Mouse (Mus musculus) thymus, adult 2 months (tissue): ENCODE results near the gene Urad.

Experiments used
- CTCF ChIP-seq: fragments of 200-500 bp; IDR thresholded peaks from 2 replicates; pipeline ENCODE4 v1.5.1; 2012; ENCODE audit warnings: mild to moderate bottlenecking, control low read depth, low read length, moderate library complexity, borderline replicate concordance; ENCODE audit not compliant: control insufficient read depth, poor library complexity, insufficient read depth; ENCODE audit errors: extremely low read depth
- POLR2A ChIP-seq: fragments of 200-500 bp; IDR thresholded peaks from 2 replicates; pipeline ENCODE4 v1.6.1; 2012; ENCODE audit warnings: mild to moderate bottlenecking, low read length, control low read depth, moderate library complexity; ENCODE audit not compliant: control insufficient read depth, poor library complexity, insufficient read depth; ENCODE audit errors: extremely low read depth

DNA sequence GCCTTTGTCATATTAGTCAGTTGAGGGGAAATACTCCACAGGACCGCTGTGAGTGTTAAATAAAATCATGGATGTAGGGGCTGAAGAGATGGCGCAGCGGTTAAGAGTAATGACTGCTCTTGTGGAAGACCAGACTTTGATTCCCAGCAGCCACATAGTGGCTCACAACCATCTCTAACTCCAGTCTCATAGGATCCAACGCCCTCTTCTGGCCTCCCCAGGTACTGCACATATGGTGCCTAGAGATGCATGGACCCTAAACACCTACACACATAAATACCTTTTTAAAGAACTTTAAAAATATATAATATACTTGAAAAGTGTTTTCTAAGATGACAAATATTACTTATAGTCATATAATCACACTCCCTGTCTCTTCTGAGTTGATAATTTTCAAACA is 37.9 kb downstream of the Urad start:
- TF ChIP-seq POLR2A (no peak), CTCF (no peak)
